Mouse (Mus musculus) heart, adult 11 months (tissue): ENCODE results near the gene Atp2b4.

Experiments used
- DNase-seq: peaks from one replicate; pipeline ENCODE4 v3.0.0; 2022

The Atp2b4 gene

GRCm38 (mm10) chr1:133693536-133694114 lies 107.2 kb downstream of the Atp2b4 start:
- DNase-seq: no peak

GRCm38 (mm10) chr1:133692195-133692594 lies 108.6 kb downstream of the Atp2b4 start:
- no peak for DNase-seq

DNA sequence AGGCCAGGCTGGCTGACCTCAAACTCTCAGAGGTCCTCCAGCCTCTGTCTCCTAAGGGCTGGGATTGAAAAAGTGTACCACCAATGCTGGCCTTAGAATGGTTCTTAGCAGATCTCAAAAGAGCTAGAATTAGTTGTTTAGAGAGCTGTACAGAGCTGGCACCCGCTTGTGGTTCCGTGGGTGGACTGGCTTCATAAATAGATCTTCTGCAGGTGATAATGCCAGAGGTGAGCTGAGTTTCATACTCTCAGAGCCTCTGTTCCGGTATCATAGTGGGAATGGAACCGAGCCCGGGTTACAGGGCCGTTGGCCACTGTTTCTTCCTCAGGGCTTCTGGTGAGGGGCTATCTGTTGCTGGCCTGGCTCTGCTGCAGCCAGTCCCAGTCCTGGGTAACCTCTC lies 109.8 kb downstream of the Atp2b4 start:
- no peak for DNase-seq

DNA sequence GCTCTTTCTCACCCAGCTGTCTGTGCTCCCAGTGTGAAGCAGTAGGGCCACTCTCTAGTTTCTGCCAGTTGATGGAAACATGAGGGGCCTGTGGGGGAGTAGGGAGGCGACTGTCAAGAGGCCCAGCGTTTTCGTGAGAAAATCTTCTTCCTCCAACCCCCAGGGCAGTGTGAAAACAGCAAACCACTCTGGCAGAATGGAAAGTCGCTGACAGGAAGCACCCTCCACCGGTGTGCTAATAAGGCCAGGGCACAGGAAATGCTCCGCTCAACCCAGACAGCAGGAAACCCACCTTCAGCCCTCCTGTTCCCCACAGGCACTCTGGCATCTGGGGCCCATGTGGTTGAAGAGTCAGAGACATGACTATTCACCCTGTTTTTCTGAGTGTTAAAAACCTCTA lies 110.9 kb downstream of the Atp2b4 start, which contains the start of gene Lax1:
Gene Lax1, minus strand, starts transcription at position 212 of the 400 bp plus-strand sequence.
- DNase-seq: no peak

DNA sequence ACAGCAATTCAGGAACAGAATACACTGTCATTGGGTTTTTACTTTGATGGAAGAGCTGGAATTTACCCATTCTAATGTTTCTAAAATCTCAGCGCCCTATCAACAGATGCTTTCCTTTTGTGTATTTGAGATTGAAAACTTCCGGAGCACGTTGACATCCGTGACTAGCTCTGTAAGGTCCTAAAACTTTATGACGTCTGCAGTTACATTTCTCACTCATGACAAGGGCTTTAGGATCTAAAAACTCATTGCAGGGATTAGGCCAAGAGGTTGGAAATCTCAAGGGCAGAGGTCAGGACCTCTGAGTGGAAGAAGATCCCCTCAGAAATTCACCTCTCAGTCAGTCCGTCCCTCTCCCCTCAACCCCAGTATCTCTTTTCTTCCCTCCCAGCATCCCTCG lies 112.5 kb downstream of the Atp2b4 start:
- DNase-seq: no peak

DNA sequence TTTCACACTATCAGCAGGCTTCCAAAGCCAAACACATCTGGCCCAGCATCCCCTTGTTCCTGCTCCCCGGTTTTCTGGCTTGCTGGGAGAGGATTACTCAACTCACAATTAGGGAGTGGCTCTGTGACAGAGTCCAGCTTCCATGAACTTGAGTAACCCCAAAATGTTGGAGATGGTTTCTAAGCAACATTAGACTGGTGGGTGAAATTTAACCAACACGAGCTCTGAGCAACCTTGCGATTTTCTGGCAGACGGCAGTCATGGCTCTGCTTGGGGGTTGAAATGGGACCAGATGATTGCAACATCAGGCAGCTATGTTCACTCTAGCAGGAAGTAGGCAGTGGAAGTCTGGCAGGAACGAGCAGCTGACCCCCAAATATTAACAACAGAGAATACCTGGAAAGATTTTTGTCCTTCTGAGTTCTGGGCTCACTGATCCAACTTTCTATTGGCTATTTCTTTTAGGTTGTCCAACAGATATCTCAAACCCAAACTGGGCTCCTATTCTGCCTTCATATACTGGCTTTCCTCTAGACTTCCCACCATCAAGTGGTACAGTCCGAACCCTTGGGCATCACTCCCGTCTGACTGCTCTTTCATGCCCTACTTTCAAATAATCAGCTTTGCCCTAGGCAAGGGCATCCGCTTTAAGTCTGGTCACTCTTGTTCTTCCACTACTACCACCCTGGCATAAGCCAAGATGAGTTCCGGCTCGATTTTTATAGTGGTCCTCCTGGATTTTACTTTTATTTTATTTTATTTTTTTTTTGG lies 114.9 kb downstream of the Atp2b4 start:
- peak; percentile 99 for DNase-seq

DNA sequence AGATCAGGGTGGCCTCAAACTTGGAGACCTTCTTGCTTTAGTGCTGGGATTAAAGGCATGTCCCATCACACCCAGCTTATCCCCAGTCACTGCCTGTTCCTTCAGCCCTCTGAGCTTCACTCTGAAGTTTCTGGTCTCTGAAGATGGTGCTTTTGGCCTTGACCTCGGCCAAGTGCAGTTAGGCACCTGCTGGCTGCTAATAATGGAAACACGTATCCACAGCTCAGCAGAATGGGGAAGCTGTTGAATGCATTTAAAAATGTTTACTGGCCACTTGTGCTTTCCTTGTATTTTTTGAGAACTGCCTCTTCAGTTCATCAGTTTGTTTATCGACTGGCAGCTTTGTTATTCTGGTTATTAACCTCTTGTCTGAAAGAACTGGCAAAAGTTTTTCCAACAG lies 129.0 kb downstream of the Atp2b4 start:
- DNase-seq: peak; percentile 30

GRCm38 (mm10) chr1:133671266-133671665 lies 129.6 kb downstream of the Atp2b4 start:
- peak; percentile 40 for DNase-seq

DNA sequence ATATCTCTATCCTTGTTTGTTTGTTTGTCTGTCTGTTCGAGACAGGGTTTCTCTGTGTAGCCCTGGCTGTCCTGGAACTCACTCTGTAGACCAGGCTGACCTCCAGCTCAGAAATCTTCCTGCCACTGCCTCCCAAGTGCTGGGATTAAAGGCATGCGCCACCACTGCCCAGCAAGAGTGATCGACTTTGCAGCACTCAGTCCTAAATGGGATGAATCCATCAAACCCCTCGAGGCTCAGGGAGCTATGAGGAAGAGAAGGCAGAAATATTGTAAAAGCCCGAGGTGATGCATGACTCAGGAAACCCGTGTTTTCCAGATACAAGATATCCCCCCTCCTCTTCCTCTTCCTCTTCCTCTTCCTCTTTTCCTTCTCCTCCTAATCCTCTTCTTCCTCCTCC lies 130.1 kb downstream of the Atp2b4 start:
- DNase-seq: peak; percentile 73

DNA sequence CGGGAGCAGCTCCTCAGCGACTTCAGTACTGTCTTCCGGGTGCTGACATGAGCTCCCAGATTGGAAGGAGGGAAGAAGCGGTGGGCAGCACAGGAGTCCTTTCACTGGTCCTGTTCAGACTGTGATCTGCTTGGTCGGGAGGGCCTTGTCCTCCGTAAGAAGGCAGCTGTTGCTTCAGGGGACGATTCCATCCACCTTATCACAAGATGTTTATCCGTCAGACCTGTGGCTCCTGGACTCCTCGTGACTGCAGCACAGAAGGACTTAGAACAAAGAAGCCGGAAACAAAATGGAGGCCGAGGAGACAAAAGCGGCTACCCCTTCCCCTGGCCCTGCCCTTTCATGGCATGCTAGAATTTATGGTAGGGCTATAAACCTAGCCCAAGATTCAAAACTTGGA lies 130.7 kb downstream of the Atp2b4 start:
- peak; percentile 60 for DNase-seq

GRCm38 (mm10) chr1:133668618-133669017 lies 132.2 kb downstream of the Atp2b4 start:
- no peak for DNase-seq

- peak; percentile 63 for DNase-seq
These were observed 133.1 kb downstream of the Atp2b4 start for GRCm38 (mm10) chr1:133667721-133668120.

- DNase-seq: peak; percentile 54
These were observed 135.1 kb downstream of the Atp2b4 start for GRCm38 (mm10) chr1:133665713-133666112.

GRCm38 (mm10) chr1:133664203-133664970 lies 136.5 kb downstream of the Atp2b4 start:
- peak; percentile 75 for DNase-seq

GRCm38 (mm10) chr1:133663427-133663826 lies 137.4 kb downstream of the Atp2b4 start:
- peak; percentile 81 for DNase-seq

GRCm38 (mm10) chr1:133662941-133663340 lies 137.9 kb downstream of the Atp2b4 start:
- peak; percentile 73 for DNase-seq

DNA sequence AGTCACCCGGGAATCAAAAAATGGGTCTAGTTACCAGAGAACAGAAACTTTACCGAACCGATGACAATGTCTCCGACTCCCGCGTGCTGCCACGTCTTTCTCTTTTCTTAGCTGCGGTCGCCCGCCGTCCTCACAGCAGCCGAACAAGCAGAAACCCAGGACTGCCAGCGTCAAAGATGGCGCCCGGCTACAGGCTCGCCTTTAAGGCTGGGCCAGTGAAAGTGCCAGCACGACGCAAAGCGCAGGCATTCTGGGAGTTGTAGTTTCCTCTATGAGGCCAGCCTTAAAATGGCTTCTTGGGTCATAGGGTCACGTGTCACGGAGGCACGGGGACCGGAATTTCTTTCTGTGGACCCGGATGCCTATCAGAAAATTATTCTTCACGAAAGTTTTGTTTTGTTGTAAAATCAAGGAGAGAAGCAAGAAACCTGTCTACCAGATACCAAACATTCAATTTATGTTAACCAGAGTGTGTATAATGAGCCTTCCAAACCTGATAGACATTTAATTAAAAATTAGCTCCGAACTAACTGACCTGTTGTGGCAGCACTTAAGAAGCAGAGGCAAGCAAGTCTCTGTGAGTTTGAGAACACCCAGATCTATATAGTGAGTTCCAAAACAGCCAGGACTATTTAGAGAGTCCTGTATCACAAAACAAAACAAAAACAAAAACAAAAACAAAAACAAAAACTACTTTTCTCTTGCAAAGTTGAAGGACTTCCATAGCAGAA lies 139.5 kb downstream of the Atp2b4 start, which contains the start of gene Gm38394:
Gene Gm38394, minus strand, starts transcription at position 116 of the 731 bp plus-strand sequence.
- DNase-seq: peak; percentile 100

GRCm38 (mm10) chr1:133660466-133661202 lies 140.2 kb downstream of the Atp2b4 start, which contains the start of gene Zbed6:
Gene Zbed6 (minus strand): TSS chr1:133660885.
- peak; percentile 98 for DNase-seq

DNA sequence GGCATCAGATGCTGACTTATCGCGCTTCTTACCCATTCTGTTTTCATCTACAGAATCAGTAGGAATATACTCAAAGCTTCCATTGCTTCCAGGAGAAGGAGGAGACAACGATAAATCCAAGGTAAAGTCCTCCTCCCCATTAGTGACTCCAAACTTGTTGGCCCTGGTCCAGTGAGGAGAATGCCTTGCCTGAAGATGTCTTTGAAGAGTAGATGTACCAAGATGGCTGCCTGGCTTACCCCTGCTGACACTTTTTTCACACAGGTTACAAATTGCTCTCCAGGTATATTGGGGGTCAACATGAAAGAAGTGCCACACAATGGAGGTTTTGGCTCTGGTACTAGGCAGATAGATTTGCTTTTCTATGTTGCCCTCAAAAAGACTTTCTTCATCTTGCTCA lies 142.0 kb downstream of the Atp2b4 start:
- DNase-seq: peak; percentile 91

DNA sequence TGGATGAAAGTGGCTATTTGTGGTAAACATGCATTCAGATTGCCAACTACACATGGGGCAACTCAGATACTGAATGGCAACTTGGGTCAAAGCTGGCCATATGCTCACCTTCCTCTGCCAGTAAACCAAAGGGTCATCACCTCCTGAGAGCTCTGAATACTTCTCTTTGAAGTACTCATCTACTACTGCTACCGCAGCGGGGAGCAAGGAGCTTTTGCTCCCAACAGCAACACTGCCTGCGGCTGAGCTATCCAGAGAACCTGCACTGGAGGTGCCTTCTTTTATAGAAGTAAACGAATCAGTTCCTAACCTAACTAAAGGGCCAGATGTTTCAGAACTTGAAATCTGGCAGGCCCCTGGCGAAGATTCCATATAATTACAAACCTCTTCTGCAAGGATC lies 144.0 kb downstream of the Atp2b4 start:
- DNase-seq: peak; percentile 84

GRCm38 (mm10) chr1:133653033-133653432 lies 147.8 kb downstream of the Atp2b4 start:
- peak; percentile 9 for DNase-seq
